Mouse (Mus musculus) lung, adult 2 months (tissue): ENCODE measurements around the gene Tm2d1.

Experiments used
- CTCF ChIP-seq: fragments of 200-500 bp; IDR thresholded peaks from 2 replicates; pipeline ENCODE4 v1.5.1; 2011; ENCODE audit warnings: mild to moderate bottlenecking, low read length, control low read depth; ENCODE audit not compliant: insufficient read depth
- POLR2A ChIP-seq: fragments of 200-500 bp; IDR thresholded peaks from 2 replicates; pipeline ENCODE4 v1.6.1; 2011; ENCODE audit warnings: low read depth, mild to moderate bottlenecking, control low read depth, low read length, borderline replicate concordance; ENCODE audit errors: extremely low read depth

DNA sequence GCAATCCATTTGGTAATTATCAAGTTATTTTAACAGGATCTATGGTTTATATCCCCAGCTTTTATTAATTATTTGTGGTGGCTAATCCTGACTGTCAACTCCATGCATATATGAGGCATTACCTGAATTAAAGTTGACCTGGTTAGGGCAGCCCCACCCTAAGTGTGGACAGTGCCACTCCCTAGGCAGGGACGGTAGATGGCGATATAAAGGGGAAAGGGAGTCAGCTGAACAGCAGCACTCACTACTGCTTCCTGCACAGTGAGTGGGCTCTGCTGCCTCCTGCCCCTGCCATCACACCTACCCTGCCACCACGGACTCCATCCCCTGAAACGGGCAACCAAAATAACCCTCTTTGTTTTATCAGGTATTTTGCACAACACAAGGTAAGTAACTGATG lies 7.7 kb downstream of the Tm2d1 start:
- TF ChIP-seq POLR2A (no peak), CTCF (peak; percentile 45)
